In genomic region chr1:183653878-183654277, GRCm38 (mm10) we compare ENCODE assay signal across 14 mouse cellular contexts.
"Had no signal": no experiment of that assay in that cellular context is flagged by ENCODE, and none has a peak within 500 bp of the region (broad histone marks: within the 10 kb centered on the region; RNA-seq: fewer than 3 reads in every experiment).

No protein-coding gene starts in this region.

- H3K4me3 ChIP-seq: left cerebral cortex, adult 2 months; liver, embryonic 13.5 days; midbrain, embryonic 12.5 days; midbrain, embryonic 15.5 days had no signal

- H3K27ac ChIP-seq: kidney, postnatal 0 days; left cerebral cortex, adult 2 months; liver, embryonic 13.5 days; midbrain, embryonic 12.5 days; midbrain, embryonic 15.5 days; stomach, postnatal 0 days had no signal

- ATAC-seq: midbrain, embryonic 15.5 days had no signal

- DNase-seq: kidney, postnatal 25 days; layer of hippocampus, postnatal 36 days; liver, embryonic 13.5 days; lung, adult 2 months; lung, postnatal 14 days; lung, postnatal 4 days; thymus, adult 2 months; thymus, postnatal 14 days; thymus, postnatal 4 days had no signal

- H3K4me1 ChIP-seq: liver, embryonic 13.5 days; midbrain, embryonic 12.5 days; midbrain, embryonic 15.5 days had no signal

- H3K27me3 ChIP-seq: liver, embryonic 13.5 days; midbrain, embryonic 12.5 days; midbrain, embryonic 15.5 days had no signal
